Mouse (Mus musculus) kidney, postnatal 4 days (tissue): ENCODE data around the gene Gm2004.
"Not testable (repeated sequence)": the region's sequence is repeated elsewhere in the genome, so short reads cannot be mapped to it uniquely, and the experiment has no call there.

Experiments used
- DNase-seq, 2 experiments: peaks; one replicate each; pipeline ENCODE4 v3.0.0; 2021; ENCODE audit warnings: mixed read lengths in 2 of 2

Gm2004 gene

DNA sequence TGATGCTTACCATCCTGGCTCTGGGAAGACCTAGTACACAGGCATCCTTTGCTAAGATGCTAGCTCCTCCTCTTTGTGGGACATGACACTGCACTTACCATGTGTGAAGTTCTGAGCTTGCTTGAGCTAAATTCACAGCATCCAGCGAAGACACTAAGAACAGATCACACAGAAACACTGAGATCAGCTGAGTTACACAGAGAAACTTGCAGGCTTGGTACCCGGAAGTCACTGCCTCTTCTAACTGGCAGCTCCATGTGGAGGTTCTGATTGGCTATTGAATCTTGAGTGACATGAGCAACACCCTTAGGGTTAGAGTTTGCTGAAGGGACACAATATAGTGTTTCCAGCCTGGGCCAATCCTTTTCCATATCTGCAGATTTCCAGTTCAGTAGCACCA lies at the start of gene Gm2004:
Gm2004 (minus strand) TSS at position 101 of the 400 bp plus-strand sequence.
- not testable (repeated sequence) for DNase-seq
